In genomic region chr7:58757331-58757730, GRCm38 (mm10) we compare ENCODE assay signal across 30 mouse cellular contexts.
DNase-seq lines count a peak whose midpoint lies in the region; ATAC-seq and TF ChIP-seq lines count a peak whose summit lies in the region.
"Had no signal": no experiment of that assay in that cellular context is flagged by ENCODE, and none has a peak within 500 bp of the region (broad histone marks: within the 10 kb centered on the region; RNA-seq: fewer than 3 reads in every experiment).

No protein-coding gene starts in this region.

- no peak overlapping the region for H3K9ac ChIP-seq in intestine, postnatal 0 days (ENCODE audit: low read depth, low read length)
- H3K9ac ChIP-seq: embryonic facial prominence, embryonic 12.5 days; forebrain, embryonic 15.5 days; heart, embryonic 13.5 days; hindbrain, embryonic 14.5 days; liver, embryonic 12.5 days; liver, postnatal 0 days; midbrain, embryonic 13.5 days; stomach, embryonic 15.5 days had no signal

- no peak overlapping the region for H3K4me3 ChIP-seq in lung, adult 2 months (replicated peaks; ENCODE audit: extremely low read depth, low read depth, low read length)
- no peak overlapping the region for H3K4me3 ChIP-seq in embryonic fibroblast, embryonic 13.5 days (ENCODE audit: insufficient read depth, low read length)
- no peak overlapping the region for H3K4me3 ChIP-seq in intestine, postnatal 0 days (ENCODE audit: low read depth, low read length)
- no peak overlapping the region for H3K4me3 ChIP-seq in left cerebral cortex, adult 2 months
- H3K4me3 ChIP-seq: embryonic facial prominence, embryonic 12.5 days; forebrain, embryonic 10.5 days; forebrain, embryonic 15.5 days; heart, adult 2 months; heart, embryonic 13.5 days; layer of hippocampus, adult 2 months; liver, embryonic 12.5 days; midbrain, embryonic 13.5 days; stomach, embryonic 15.5 days had no signal

- no peaks in the 10 kb centered on the region for H3K27me3 ChIP-seq in intestine, postnatal 0 days (replicated peaks; ENCODE audit: control insufficient read depth, insufficient read depth, low read length)
- H3K27me3 ChIP-seq: embryonic facial prominence, embryonic 12.5 days; forebrain, embryonic 15.5 days; heart, embryonic 13.5 days; liver, embryonic 12.5 days; midbrain, embryonic 13.5 days; stomach, embryonic 15.5 days had no signal

- ATAC-seq in intestine, postnatal 0 days = no peak
- no peak for ATAC-seq in frontal cortex, adult (ENCODE audit: low TSS enrichment)
- ATAC-seq: activated CD4-positive, CD25-positive, alpha-beta regulatory T cell, adult 4 months; forebrain, embryonic 15.5 days; liver, embryonic 12.5 days; liver, postnatal 0 days; midbrain, embryonic 13.5 days had no signal

- no peaks in the 10 kb centered on the region for H3K9me3 ChIP-seq in intestine, postnatal 0 days (ENCODE audit: control insufficient read depth)
- H3K9me3 ChIP-seq: embryonic facial prominence, embryonic 12.5 days; forebrain, embryonic 10.5 days; forebrain, embryonic 15.5 days; heart, embryonic 13.5 days; liver, embryonic 12.5 days; midbrain, embryonic 13.5 days; stomach, embryonic 15.5 days had no signal

- H3K36me3 ChIP-seq in intestine, postnatal 0 days (ENCODE audit: control insufficient read depth, insufficient read depth) = no peaks in the 10 kb centered on the region
- H3K36me3 ChIP-seq: embryonic facial prominence, embryonic 12.5 days; forebrain, embryonic 10.5 days; forebrain, embryonic 15.5 days; heart, embryonic 13.5 days; liver, embryonic 12.5 days; midbrain, embryonic 13.5 days; stomach, embryonic 15.5 days had no signal

- H3K4me1 ChIP-seq in lung, adult 2 months (ENCODE audit: control insufficient read depth, insufficient read depth, low read length) = no peaks in the 10 kb centered on the region; the same call in 1 of the 2 replicates
- H3K4me1 ChIP-seq in embryonic fibroblast, embryonic 13.5 days (ENCODE audit: control insufficient read depth, insufficient read depth, low read length) = peaks cover 21% of the 10 kb centered on the region
- no peaks in the 10 kb centered on the region for H3K4me1 ChIP-seq in intestine, postnatal 0 days (replicated peaks; ENCODE audit: control insufficient read depth, insufficient read depth, low read length)
- H3K4me1 ChIP-seq: embryonic facial prominence, embryonic 12.5 days; forebrain, embryonic 10.5 days; forebrain, embryonic 15.5 days; liver, embryonic 12.5 days; midbrain, embryonic 13.5 days; stomach, embryonic 15.5 days had no signal

- DNase-seq in gastrocnemius, adult 18-20 months (ENCODE audit: low spot score) = peak; percentile 24
- no peak for DNase-seq in gastrocnemius, postnatal 10 days
- peak; percentile 26 for DNase-seq in lung, postnatal 36 days
- DNase-seq in lung, adult 2 months = no peak
- no peak for DNase-seq in left cerebral cortex, adult 2 months (ENCODE audit: extremely low spot score in 1 of 2, low spot score in 2 of 2)
- DNase-seq: adrenal gland, adult 8-10 months; cerebellum, adult 9-10 months; cerebellum, postnatal 36 days; embryo, embryonic 11 days; gastrocnemius, postnatal 25 days; heart, adult 2 months; heart, postnatal 10 days; kidney, adult 11 months; kidney, postnatal 36 days; left cerebral cortex, postnatal 4 days; liver, postnatal 0 days; thymus, postnatal 14 days had no signal

- intact Hi-C loops in left cerebral cortex, adult 2 months (cut with DNase I) = no loop called here

- TF ChIP-seq CTCF in lung, adult 2 months (IDR thresholded peaks at IDR 0.05; ENCODE audit: insufficient read depth, low read length) = no peak
- no peak for TF ChIP-seq CTCF in embryonic fibroblast, embryonic 13.5 days (IDR thresholded peaks at IDR 0.05; ENCODE audit: borderline replicate concordance, insufficient read depth, low read length)
- no peak for TF ChIP-seq CTCF in intestine, postnatal 0 days (IDR thresholded peaks at IDR 0.05; ENCODE audit: low read depth)
- no peak for TF ChIP-seq CTCF in left cerebral cortex, adult 2 months (IDR thresholded peaks at IDR 0.05)

- H3K4me2 ChIP-seq in intestine, postnatal 0 days (replicated peaks; ENCODE audit: low read depth) = no peak overlapping the region
- H3K4me2 ChIP-seq: embryonic facial prominence, embryonic 12.5 days; forebrain, embryonic 15.5 days; heart, embryonic 13.5 days; hindbrain, embryonic 14.5 days; liver, embryonic 12.5 days; midbrain, embryonic 13.5 days; stomach, embryonic 15.5 days had no signal

- WGBS in lung, adult 2 months = 81% methylated on average over 2 of the region's 2 CpGs
- 78% methylated on average over 2 of the region's 2 CpGs for whole genome bisulfite sequencing in intestine, postnatal 0 days

- peak overlapping the region; percentile 21 for H3K27ac ChIP-seq in embryonic fibroblast, embryonic 13.5 days (ENCODE audit: insufficient read depth, low read length)
- no peak overlapping the region for H3K27ac ChIP-seq in intestine, postnatal 0 days (ENCODE audit: low read depth, low read length)
- no peak overlapping the region for H3K27ac ChIP-seq in left cerebral cortex, adult 2 months
- H3K27ac ChIP-seq: embryonic facial prominence, embryonic 12.5 days; forebrain, embryonic 10.5 days; forebrain, embryonic 15.5 days; heart, adult 2 months; heart, embryonic 13.5 days; hindbrain, embryonic 14.5 days; layer of hippocampus, adult 2 months; liver, embryonic 12.5 days; midbrain, embryonic 13.5 days; stomach, embryonic 15.5 days had no signal

- no peak for TF ChIP-seq POLR2A in lung, adult 2 months (IDR thresholded peaks at IDR 0.05; ENCODE audit: borderline replicate concordance, extremely low read depth, low read depth, low read length)
- no peak for TF ChIP-seq POLR2A in embryonic fibroblast, embryonic 13.5 days (IDR thresholded peaks at IDR 0.05; ENCODE audit: low read depth, low read length)

Comparison
In these comparisons a context has a peak if more than half of its experiments do, and no peak if none do; other contexts are left out.
1. DNase-seq: peak in gastrocnemius, adult 18-20 months (single experiment) and lung, postnatal 36 days (single experiment); none in gastrocnemius, postnatal 10 days (single experiment), lung, adult 2 months (single experiment) and left cerebral cortex, adult 2 months (0 of 2).